Mouse (Mus musculus) neural tube, embryonic 14.5 days (tissue): ENCODE measurements around the gene Orai2. TPM values are rescaled to one million over a fixed set of nuclear protein-coding genes. Genes with fewer than 3 reads are reported as not detected.
"Not testable (repeated sequence)": the region's sequence is repeated elsewhere in the genome, so short reads cannot be mapped to it uniquely, and the experiment has no call there.

Source experiments
- ATAC-seq: fragments of 200-750 bp; cut with Nextera tagmentation; 2 replicates; pipeline ENCODE4 v1.8.0; 2017; ENCODE audit warnings: low read depth, mild to moderate bottlenecking, moderate TSS enrichment, moderate library complexity
- H3K27ac ChIP-seq: fragments of 300-500 bp; sonication (generic); 2 replicates; pipeline ENCODE4 v1.5.1; 2014; ENCODE audit warnings: low read depth, mild to moderate bottlenecking, control low read depth, low read length, moderate library complexity, mixed read lengths
- H3K27me3 ChIP-seq: fragments of 300-500 bp; sonication (generic); 2 replicates; pipeline ENCODE4 v1.6.1; 2014; ENCODE audit warnings: low read length; ENCODE audit not compliant: control insufficient read depth, insufficient read depth
- H3K36me3 ChIP-seq: fragments of 300-500 bp; sonication (generic); 2 replicates; pipeline ENCODE4 v1.6.1; 2014; ENCODE audit warnings: low read length, mixed read lengths; ENCODE audit not compliant: control insufficient read depth, insufficient read depth
- H3K4me1 ChIP-seq: fragments of 300-500 bp; sonication (generic); 2 replicates; pipeline ENCODE4 v1.6.1; 2014; ENCODE audit warnings: low read length; ENCODE audit not compliant: control insufficient read depth, insufficient read depth
- H3K4me2 ChIP-seq: fragments of 300-500 bp; sonication (generic); 2 replicates; pipeline ENCODE4 v1.6.1; 2014; ENCODE audit warnings: mild to moderate bottlenecking, low read depth, low read length, control low read depth
- H3K4me3 ChIP-seq: fragments of 300-500 bp; sonication (generic); 2 replicates; pipeline ENCODE4 v1.5.1; 2014; ENCODE audit warnings: low read depth, low read length, control low read depth, mixed read lengths
- H3K9ac ChIP-seq: fragments of 300-500 bp; sonication (generic); replicated peaks from 2 replicates; pipeline ENCODE4 v1.6.1; 2014; ENCODE audit warnings: low read depth, mild to moderate bottlenecking, control low read depth, low read length, mixed read lengths
- H3K9me3 ChIP-seq: fragments of 300-500 bp; sonication (generic); 2 replicates; pipeline ENCODE4 v1.6.1; 2016; ENCODE audit warnings: low read length; ENCODE audit not compliant: control insufficient read depth
- WGBS: fragments of 180-500 bp; shearing (Covaris S2); extraction: QIAGEN DNeasy Blood & Tissue Kit; methylation state at CpG from one replicate; pipeline ENCODE4 v1.1.7; 2014; 5-methylcytosine and 5-hydroxymethylcytosine counted together
- polyA plus RNA-seq: library from polyadenylated mRNA; unstranded; fragments of >200 nt; fragmentation: Nextera tagmentation; extraction: Ambion mirVana; gene quantifications from 2 replicates; pipeline ENCODE4 v1.2.1, GENCODE M21; 2014

The Orai2 gene
- polyA plus RNA-seq, 1 experiment from 2014 or later, result 41.0 TPM

DNA sequence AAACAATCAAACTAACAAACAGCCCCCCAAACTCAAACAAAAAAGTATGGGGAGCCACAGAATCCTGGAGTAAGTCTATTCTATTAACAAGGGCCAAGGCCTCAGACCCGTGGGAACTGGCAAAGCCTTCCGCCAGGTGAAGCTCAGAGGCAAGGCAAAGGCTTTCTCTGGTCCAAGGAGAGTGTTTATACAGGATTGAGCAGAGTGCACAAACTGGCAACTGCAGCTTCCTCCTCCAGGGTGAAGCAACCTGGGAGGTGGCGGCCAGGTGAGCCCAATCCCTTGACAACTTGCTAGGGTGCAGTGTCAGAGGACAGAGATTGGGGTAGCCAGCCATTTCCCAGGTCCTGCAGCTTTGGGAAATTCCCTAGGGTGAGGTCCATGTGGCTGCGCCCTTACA, 3.2 kb downstream of the Orai2 start:
- 94% methylated on average over 4 of the region's 4 CpGs for WGBS
- Histone ChIP-seq H3K27ac (no peak overlapping the region), H3K27me3 (no peaks in the 10 kb centered on the region), H3K9me3 (no peaks in the 10 kb centered on the region), H3K4me3 (no peak overlapping the region), H3K4me1 (peaks cover 13% of the 10 kb centered on the region), H3K4me2 (no peak overlapping the region), H3K9ac (no peak overlapping the region), H3K36me3 (no peaks in the 10 kb centered on the region)
- ATAC-seq, result no peak

DNA sequence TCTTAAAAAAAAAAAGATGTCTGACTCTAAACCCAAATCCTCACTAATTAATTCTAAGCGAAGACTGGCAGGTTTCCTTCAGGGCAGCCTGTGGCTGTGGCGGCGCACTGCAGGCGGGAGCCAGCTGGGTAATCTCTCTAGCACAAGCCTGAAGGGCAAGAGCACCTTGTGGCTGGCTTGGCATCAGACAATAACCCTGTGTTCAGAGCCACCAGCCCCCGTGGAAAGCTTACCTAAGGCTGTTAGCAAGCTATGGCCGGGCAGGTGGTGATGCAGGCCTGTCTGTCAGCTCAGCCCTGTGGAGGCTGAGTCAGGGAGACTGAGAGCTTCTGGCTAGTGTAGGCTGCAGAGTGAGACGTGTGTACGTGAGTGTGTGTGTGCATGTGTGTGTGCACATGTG, 5.3 kb downstream of the Orai2 start:
- no peak overlapping the region for H3K4me2 ChIP-seq
- no peak overlapping the region for H3K4me3 ChIP-seq
- H3K36me3 ChIP-seq, result peaks cover 8% of the 10 kb centered on the region
- peaks cover 4% of the 10 kb centered on the region; the same call in 1 of the 2 replicates for H3K4me1 ChIP-seq
- H3K9ac ChIP-seq, result no peak overlapping the region
- no peaks in the 10 kb centered on the region for H3K27me3 ChIP-seq
- no peaks in the 10 kb centered on the region for H3K9me3 ChIP-seq
- ATAC-seq, result no peak
- H3K27ac ChIP-seq, result no peak overlapping the region
- 69% methylated on average over 8 of the region's 8 CpGs for WGBS

DNA sequence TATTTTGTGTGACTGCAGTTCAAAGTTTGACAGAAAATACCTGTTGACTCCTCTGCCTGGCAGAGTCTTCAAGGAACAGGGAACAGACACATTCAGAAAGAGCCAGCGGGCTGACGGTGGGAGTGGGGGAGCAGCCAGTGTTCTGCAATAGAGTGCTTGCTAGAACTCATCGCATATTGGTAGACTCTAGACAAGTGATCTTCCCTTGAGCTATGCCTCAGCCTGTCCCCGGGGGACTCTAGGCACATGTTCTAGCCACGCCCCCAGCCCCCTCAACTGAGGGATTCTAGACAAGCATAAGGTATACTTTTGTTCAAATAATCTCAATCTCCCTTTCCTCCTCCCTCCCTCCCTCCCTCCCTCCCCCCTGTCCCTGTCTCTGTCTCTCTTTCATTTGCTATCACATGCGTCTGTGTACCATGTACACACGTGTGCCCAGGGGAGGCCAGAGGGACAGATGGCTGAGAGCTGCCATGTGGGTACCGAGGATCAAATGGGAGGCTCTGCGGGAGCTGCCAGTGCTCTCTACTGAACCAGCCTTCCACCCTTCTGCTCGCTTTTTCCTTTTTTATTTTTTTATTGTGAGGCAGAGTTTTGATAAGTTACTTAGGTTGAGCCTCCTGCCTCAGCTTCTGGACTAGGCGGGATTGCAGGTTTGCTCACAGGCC, 6.6 kb downstream of the Orai2 start:
- Histone ChIP-seq H3K4me1 (no peaks in the 10 kb centered on the region), H3K27ac (no peak overlapping the region), H3K27me3 (no peaks in the 10 kb centered on the region), H3K4me2 (no peak overlapping the region), H3K36me3 (peaks cover 8% of the 10 kb centered on the region), H3K9me3 (no peaks in the 10 kb centered on the region), H3K9ac (no peak overlapping the region), H3K4me3 (no peak overlapping the region)
- WGBS, result 57% methylated on average over 11 of the region's 11 CpGs
- ATAC-seq, result no peak

DNA sequence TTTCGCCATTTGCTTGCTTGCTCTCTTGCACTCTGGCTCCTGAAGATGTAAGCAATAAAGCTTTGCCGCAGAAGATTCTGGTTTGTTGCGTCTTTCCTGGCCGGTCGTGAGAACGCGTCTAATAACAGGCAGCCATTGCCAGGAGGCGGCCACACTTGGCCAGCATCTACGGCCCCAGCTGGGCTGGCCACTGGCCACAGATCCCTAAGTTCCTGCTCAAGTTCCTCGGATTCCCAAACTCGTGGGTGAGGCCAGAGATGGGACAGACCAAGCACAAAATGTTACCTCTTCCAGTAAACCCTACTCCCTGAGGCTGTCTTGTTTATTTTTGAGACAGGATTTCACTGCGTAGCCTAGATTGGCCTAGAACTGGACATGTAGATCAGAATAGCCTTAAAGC, 10.4 kb downstream of the Orai2 start:
- not testable (repeated sequence) for H3K27ac ChIP-seq, H3K4me2 ChIP-seq, H3K9me3 ChIP-seq, H3K4me1 ChIP-seq, ATAC-seq, H3K36me3 ChIP-seq, H3K27me3 ChIP-seq, H3K9ac ChIP-seq, H3K4me3 ChIP-seq
- WGBS, result 92% methylated on average over 10 of the region's 12 CpGs

DNA sequence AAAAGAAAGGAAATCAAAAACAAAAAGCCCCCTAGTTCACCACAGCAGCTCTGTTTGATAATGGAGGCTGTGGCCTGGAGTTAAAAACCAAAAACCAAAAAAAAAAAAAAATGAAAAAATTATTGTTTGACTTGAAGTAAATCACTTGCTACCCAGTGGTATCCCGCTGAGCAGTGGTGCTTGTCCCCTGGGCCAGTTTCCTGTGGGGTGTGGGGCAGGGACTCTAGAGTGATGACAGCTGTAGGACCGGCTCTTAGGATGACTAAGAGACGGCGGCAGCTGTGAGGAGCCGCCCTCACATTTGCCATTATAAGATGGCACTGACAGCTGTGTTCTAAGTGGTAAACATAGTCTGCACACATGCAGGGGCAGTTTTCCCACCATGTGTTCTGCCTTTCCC, 15.1 kb downstream of the Orai2 start:
- Histone ChIP-seq H3K27ac (no peak overlapping the region), H3K9me3 (no peaks in the 10 kb centered on the region), H3K4me1 (no peaks in the 10 kb centered on the region), H3K4me2 (no peak overlapping the region), H3K27me3 (no peaks in the 10 kb centered on the region), H3K9ac (no peak overlapping the region), H3K36me3 (peaks cover under 1% of the 10 kb centered on the region; the same call in 1 of the 2 replicates), H3K4me3 (no peak overlapping the region)
- no peak for ATAC-seq
- WGBS, result 78% methylated on average over 5 of the region's 5 CpGs

DNA sequence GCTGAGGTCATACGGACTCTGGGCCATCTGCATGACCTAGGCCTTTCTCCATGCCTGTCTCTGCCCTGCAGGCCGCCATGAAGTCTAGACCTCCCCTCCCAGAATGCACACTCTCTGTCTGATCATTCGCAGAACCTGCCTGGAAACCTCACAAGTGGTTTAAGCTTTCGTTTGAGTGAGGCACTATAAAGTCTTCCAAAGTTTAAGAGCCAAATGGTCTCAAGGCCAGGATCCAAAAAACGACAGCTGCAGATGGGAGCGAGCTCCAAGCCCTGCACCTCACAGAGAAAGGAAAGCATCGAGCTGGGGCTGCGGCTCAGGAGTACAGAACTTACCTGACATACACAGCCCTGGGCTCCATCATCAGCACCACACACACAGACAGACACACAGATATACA, 18.1 kb downstream of the Orai2 start:
- no peak overlapping the region for H3K4me2 ChIP-seq
- no peaks in the 10 kb centered on the region for H3K27me3 ChIP-seq
- ATAC-seq, result no peak
- 85% methylated on average over 8 of the region's 8 CpGs for WGBS
- H3K27ac ChIP-seq, result no peak overlapping the region
- no peaks in the 10 kb centered on the region for H3K9me3 ChIP-seq
- no peaks in the 10 kb centered on the region for H3K36me3 ChIP-seq
- H3K4me3 ChIP-seq, result no peak overlapping the region
- H3K4me1 ChIP-seq, result no peaks in the 10 kb centered on the region
- no peak overlapping the region for H3K9ac ChIP-seq

DNA sequence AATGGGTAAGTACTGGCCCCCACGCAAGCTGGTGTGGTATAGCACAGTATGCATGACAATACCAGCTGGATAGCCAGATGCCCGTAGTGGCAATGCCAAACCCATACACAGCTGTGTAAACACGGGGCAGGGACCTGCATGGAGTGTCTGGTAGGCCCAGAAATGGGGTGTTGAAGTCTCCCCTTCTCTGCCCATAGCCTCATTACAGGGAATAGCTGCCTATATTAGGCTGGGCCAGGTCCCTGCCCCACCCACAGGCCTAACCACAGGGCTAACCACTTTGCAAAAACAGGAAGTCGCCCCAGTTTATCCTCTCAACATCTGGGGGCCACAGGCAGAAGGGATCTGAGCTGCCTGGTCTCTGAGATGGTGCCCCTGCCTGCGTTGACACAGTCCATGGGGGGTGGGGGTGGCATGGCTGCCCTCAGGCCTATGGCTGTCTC, 21.4 kb downstream of the Orai2 start:
- H3K4me3 ChIP-seq, H3K4me1 ChIP-seq, ATAC-seq, H3K9ac ChIP-seq, H3K27ac ChIP-seq, H3K9me3 ChIP-seq, H3K4me2 ChIP-seq, H3K36me3 ChIP-seq, H3K27me3 ChIP-seq: not testable (repeated sequence)
- 75% methylated on average over 5 of the region's 5 CpGs for WGBS

DNA sequence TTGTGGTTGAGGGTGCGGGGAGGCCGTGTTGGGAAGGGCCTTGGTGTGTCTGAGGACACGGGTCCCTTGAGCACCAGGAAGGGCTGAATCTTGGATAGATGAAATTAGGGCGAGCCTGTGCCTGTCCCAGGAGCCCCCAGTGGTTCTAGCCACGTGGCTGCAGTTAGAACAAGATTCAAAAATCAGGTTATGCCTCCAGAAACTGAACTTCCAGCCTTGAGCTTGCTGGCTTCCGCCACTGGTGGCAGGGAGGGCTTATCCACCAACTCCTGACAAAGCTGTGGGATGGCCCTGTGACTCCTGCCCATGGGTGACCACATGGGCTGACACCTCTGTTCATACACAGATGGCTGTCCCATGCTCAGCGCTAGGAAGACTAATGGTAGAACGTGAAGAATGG, 22.8 kb downstream of the Orai2 start:
- no peaks in the 10 kb centered on the region for H3K27me3 ChIP-seq
- H3K36me3 ChIP-seq, result no peaks in the 10 kb centered on the region
- H3K27ac ChIP-seq, result no peak overlapping the region
- no peak overlapping the region for H3K9ac ChIP-seq
- H3K9me3 ChIP-seq, result no peaks in the 10 kb centered on the region
- H3K4me3 ChIP-seq, result no peak overlapping the region
- no peaks in the 10 kb centered on the region for H3K4me1 ChIP-seq
- no peak for ATAC-seq
- 76% methylated on average over 8 of the region's 8 CpGs for WGBS
- no peak overlapping the region for H3K4me2 ChIP-seq

DNA sequence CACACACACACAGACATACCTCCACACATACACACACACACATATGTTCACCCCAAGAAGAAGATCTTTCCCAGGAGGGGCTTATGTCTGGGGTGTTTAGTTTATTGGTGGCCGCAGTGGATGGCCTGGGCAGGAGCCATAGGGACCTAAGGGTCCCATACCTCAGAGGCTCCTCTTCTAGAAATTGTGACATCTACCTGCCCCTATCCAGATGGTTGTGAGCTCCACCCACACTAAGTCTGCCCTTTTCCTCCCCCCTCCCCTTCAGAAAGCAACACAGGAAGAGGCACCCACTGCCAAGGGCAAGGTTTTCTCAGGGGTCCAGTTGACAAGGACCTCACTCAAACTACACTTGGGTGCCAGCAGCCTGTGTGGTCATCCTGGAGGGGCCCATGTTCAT, 23.6 kb downstream of the Orai2 start:
- 91% methylated on average over 1 of the region's 1 CpGs for WGBS
- no peak overlapping the region for H3K4me2 ChIP-seq
- H3K9me3 ChIP-seq, result no peaks in the 10 kb centered on the region
- ATAC-seq, result no peak
- no peak overlapping the region for H3K9ac ChIP-seq
- no peaks in the 10 kb centered on the region for H3K27me3 ChIP-seq
- no peak overlapping the region for H3K27ac ChIP-seq
- H3K4me3 ChIP-seq, result no peak overlapping the region
- H3K36me3 ChIP-seq, result no peaks in the 10 kb centered on the region
- no peaks in the 10 kb centered on the region for H3K4me1 ChIP-seq
